Mouse (Mus musculus) layer of hippocampus, adult 9-10 months (tissue): Measurements from ENCODE around the gene Asphd2.

ENCODE experiments used
- DNase-seq: peaks from one replicate; pipeline ENCODE4 v3.0.0; 2022; ENCODE audit warnings: low spot score

Asphd2 gene

GRCm38 (mm10) chr5:112391002-112391401, 3.7 kb downstream of the Asphd2 start:
- no peak for DNase-seq

- no peak for DNase-seq
These were observed 5.3 kb downstream of the Asphd2 start for GRCm38 (mm10) chr5:112389352-112389751.

- no peak for DNase-seq
These were observed 8.7 kb downstream of the Asphd2 start for GRCm38 (mm10) chr5:112385973-112386372.

GRCm38 (mm10) chr5:112384805-112385472, 9.7 kb downstream of the Asphd2 start:
- DNase-seq, result no peak

- DNase-seq, result no peak
These were observed 11.9 kb downstream of the Asphd2 start for GRCm38 (mm10) chr5:112382641-112383330.

GRCm38 (mm10) chr5:112382042-112382441, 12.6 kb downstream of the Asphd2 start:
- no peak for DNase-seq

GRCm38 (mm10) chr5:112381154-112381553, 13.5 kb downstream of the Asphd2 start:
- DNase-seq, result no peak

- DNase-seq, result no peak
These were observed 15.9 kb downstream of the Asphd2 start for GRCm38 (mm10) chr5:112378716-112379115.

- DNase-seq, result no peak
These were observed 17.3 kb downstream of the Asphd2 start for GRCm38 (mm10) chr5:112377380-112377779.

- DNase-seq, result no peak
These were observed 18.6 kb downstream of the Asphd2 start for GRCm38 (mm10) chr5:112376111-112376510.

GRCm38 (mm10) chr5:112371933-112372332, 22.7 kb downstream of the Asphd2 start:
- no peak for DNase-seq

GRCm38 (mm10) chr5:112370236-112370813, 24.3 kb downstream of the Asphd2 start:
- DNase-seq, result no peak

- no peak for DNase-seq
These were observed 25.3 kb downstream of the Asphd2 start for GRCm38 (mm10) chr5:112369326-112369725.

GRCm38 (mm10) chr5:112368666-112369065, 26.0 kb downstream of the Asphd2 start:
- no peak for DNase-seq

- DNase-seq, result no peak
These were observed 26.7 kb downstream of the Asphd2 start for GRCm38 (mm10) chr5:112367929-112368328.

GRCm38 (mm10) chr5:112367338-112367737, 27.3 kb downstream of the Asphd2 start:
- DNase-seq, result no peak

GRCm38 (mm10) chr5:112366879-112367278, 27.8 kb downstream of the Asphd2 start:
- DNase-seq, result no peak

GRCm38 (mm10) chr5:112364184-112364797, 30.4 kb downstream of the Asphd2 start:
- DNase-seq, result no peak

- DNase-seq, result no peak
These were observed 34.6 kb downstream of the Asphd2 start for GRCm38 (mm10) chr5:112360077-112360476.

- DNase-seq, result no peak
These were observed 35.1 kb downstream of the Asphd2 start for GRCm38 (mm10) chr5:112359520-112359919.

GRCm38 (mm10) chr5:112356322-112356721, 38.3 kb downstream of the Asphd2 start:
- DNase-seq, result no peak

- no peak for DNase-seq
These were observed 38.8 kb downstream of the Asphd2 start, which contains the start of gene Gm6583 for GRCm38 (mm10) chr5:112355910-112356309. TSS of gene Gm6583 (minus strand) at chr5:112356033.

- no peak for DNase-seq
These were observed 39.2 kb downstream of the Asphd2 start for GRCm38 (mm10) chr5:112355493-112355892.
